Mouse (Mus musculus) forebrain, embryonic 10.5 days (tissue): ENCODE measurements around the gene Serinc2. TPM values are rescaled to one million over a fixed set of nuclear protein-coding genes. Genes with fewer than 3 reads are reported as not detected.

Experiments
- DNase-seq: peaks from one replicate; pipeline ENCODE4 v3.0.0-alpha.2; 2017; ENCODE audit warnings: low spot score; ENCODE audit errors: extremely low spot score
- H3K27ac ChIP-seq: fragments of 300-500 bp; sonication (generic); 2 replicates; pipeline ENCODE4 v1.5.1; 2016; ENCODE audit warnings: mild to moderate bottlenecking
- H3K27me3 ChIP-seq: fragments of 300-500 bp; sonication (generic); 2 replicates; pipeline ENCODE4 v1.6.1; 2016; ENCODE audit warnings: mild to moderate bottlenecking; ENCODE audit not compliant: poor library complexity, severe bottlenecking
- H3K36me3 ChIP-seq: fragments of 300-500 bp; sonication (generic); replicated peaks from 2 replicates; pipeline ENCODE4 v1.6.1; 2016; ENCODE audit warnings: mild to moderate bottlenecking, moderate library complexity
- H3K4me1 ChIP-seq: fragments of 300-500 bp; sonication (generic); 2 replicates; pipeline ENCODE4 v1.6.1; 2016
- H3K4me3 ChIP-seq: fragments of 300-500 bp; sonication (generic); 2 replicates; pipeline ENCODE4 v1.5.1; 2016; ENCODE audit warnings: mild to moderate bottlenecking, moderate library complexity
- H3K9me3 ChIP-seq: fragments of 300-500 bp; sonication (generic); 2 replicates; pipeline ENCODE4 v1.6.1; 2016; ENCODE audit warnings: mild to moderate bottlenecking, moderate library complexity
- WGBS: fragments of 180-500 bp; shearing (Covaris S2); methylation state at CpG from one replicate; pipeline ENCODE4 v1.1.7; 2016; 5-methylcytosine and 5-hydroxymethylcytosine counted together
- polyA plus RNA-seq: library from polyadenylated mRNA; unstranded; fragments of >200 nt; fragmentation: Nextera tagmentation; extraction: Ambion mirVana; gene quantifications from 2 replicates; pipeline ENCODE4 v1.2.1, GENCODE M21; 2016

The Serinc2 gene
- polyA plus RNA-seq, 1 experiment from 2014 or later: 63.2 TPM

- 47% methylated on average over 8 of the region's 8 CpGs for WGBS
These were observed 30.2 kb upstream of the Serinc2 start for GRCm38 (mm10) chr4:130309254-130309653.

GRCm38 (mm10) chr4:130308231-130309081 is 29.5 kb upstream of the Serinc2 start, which contains the start of the genes Fabp3 and Gm10570:
Gene Fabp3 (plus strand): TSS chr4:130308595.
Gene Gm10570 (minus strand): TSS chr4:130308674.
- Histone ChIP-seq H3K36me3 (peaks cover 2% of the 10 kb centered on the region; the same call in 1 of the 2 replicates), H3K27me3 (peaks cover 83% of the 10 kb centered on the region), H3K4me3 (peak within 1 kb of the TSS; percentile 64), H3K4me1 (peaks cover 24% of the 10 kb centered on the region), H3K27ac (peak within 1 kb of the TSS; percentile 70), H3K9me3 (no peaks in the 10 kb centered on the region)
- under 1% methylated on average over 52 of the region's 52 CpGs for WGBS
- peak; percentile 58 for DNase-seq

More at GRCm38 (mm10) chr4:130309254-130309653, 30.2 kb upstream of the Serinc2 start:
- no peak for DNase-seq
- H3K27me3 ChIP-seq: peaks cover 79% of the 10 kb centered on the region
- peak overlapping the region; percentile 64 for H3K4me3 ChIP-seq
- peaks cover 24% of the 10 kb centered on the region for H3K4me1 ChIP-seq
- H3K9me3 ChIP-seq: no peaks in the 10 kb centered on the region
- H3K36me3 ChIP-seq: peaks cover 6% of the 10 kb centered on the region; the same call in 1 of the 2 replicates
- H3K27ac ChIP-seq: no peak overlapping the region

DNA sequence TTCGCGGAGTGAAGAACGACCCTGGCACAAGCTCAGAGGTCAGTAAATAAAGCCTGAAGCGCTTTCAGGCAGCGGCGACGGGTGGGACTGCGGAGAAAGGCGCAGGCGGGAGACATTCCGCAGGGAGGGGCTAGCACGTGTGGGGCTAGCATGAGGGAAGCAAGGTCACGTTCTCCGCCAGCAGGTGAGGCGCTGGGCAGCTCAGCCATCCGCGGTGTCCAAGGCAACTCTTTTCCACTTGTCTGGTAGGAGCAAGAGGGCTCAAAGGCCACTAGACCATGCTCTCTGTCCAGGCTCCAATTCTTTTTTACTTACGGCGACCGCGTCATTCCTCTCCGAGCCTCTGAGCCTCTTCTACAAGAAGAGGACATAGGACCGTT is 28.8 kb upstream of the Serinc2 start:
- WGBS: under 1% methylated on average over 23 of the region's 23 CpGs
- Histone ChIP-seq H3K4me3 (peak overlapping the region; percentile 64), H3K27ac (peak overlapping the region; percentile 70), H3K36me3 (no peaks in the 10 kb centered on the region), H3K4me1 (peaks cover 24% of the 10 kb centered on the region), H3K9me3 (no peaks in the 10 kb centered on the region), H3K27me3 (peaks cover 86% of the 10 kb centered on the region)
- DNase-seq: peak; percentile 72

DNA sequence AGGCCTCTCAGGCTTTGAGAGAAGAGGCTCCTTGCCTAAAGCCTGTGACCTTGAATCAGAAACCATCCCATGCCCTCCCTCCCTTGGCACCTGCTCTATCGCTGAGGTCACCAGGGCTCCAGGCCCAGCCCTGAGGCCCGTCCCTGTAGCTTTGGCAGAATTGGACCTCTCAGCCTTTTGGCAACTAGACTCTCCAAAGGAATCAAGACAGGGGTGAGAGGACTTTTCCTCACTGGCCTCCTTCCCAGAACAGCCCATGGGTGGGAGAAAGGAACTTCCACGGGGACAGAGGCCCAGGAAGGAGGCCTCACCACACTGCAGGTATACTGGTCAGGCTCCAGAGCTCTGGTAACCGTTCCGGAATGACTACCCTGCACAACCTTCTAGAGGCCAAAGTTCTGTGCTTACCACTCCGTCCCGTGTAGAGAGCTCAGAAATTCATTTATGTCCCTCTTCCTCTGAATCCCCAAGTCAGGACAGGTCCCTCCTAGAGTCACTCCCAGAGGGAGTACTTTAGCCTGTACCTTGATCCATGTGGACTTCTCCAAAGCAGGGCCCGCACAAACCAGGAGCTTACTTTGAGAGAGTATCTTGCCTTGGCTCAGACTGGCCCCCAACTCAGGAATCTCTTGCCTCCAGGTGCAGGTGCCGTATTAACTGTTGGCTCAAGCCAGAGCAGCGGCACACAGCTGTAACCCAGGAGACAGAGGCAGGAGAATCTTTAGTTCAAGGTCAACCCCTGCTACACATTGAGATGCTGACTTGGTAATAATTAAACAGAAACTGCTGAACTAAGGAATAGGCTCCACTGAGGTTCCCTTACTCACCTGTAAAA is 28.0 kb upstream of the Serinc2 start:
- no peak overlapping the region for H3K27ac ChIP-seq
- H3K9me3 ChIP-seq: no peaks in the 10 kb centered on the region
- WGBS: 72% methylated on average over 10 of the region's 10 CpGs
- no peaks in the 10 kb centered on the region for H3K36me3 ChIP-seq
- DNase-seq: no peak
- H3K4me3 ChIP-seq: peak overlapping the region; percentile 64
- H3K4me1 ChIP-seq: peaks cover 29% of the 10 kb centered on the region
- H3K27me3 ChIP-seq: peaks cover 85% of the 10 kb centered on the region

DNA sequence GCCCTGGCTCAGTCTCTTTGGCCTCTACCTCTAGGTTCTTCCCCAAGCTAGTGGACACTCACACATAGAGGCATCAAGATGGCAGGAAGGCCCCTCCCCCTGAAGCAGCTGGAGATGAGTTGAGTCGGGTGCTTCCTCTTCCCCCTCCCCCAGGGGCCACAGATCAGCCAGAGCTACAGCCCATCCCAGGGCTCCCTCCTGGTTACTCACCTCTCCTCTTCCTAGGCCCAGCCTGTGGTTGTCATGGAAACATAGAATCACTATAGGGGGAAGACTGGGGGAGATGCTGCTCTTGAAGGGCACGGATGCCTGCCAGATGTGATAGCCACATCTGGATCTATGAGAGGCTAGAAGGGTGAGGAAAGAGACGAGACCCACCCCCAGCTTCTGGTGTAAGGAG is 25.7 kb upstream of the Serinc2 start:
- no peaks in the 10 kb centered on the region for H3K36me3 ChIP-seq
- peaks cover 76% of the 10 kb centered on the region for H3K27me3 ChIP-seq
- peaks cover 29% of the 10 kb centered on the region for H3K4me1 ChIP-seq
- no peak overlapping the region for H3K4me3 ChIP-seq
- no peak overlapping the region for H3K27ac ChIP-seq
- WGBS: 29% methylated on average over 3 of the region's 3 CpGs
- no peaks in the 10 kb centered on the region for H3K9me3 ChIP-seq
- DNase-seq: no peak

DNA sequence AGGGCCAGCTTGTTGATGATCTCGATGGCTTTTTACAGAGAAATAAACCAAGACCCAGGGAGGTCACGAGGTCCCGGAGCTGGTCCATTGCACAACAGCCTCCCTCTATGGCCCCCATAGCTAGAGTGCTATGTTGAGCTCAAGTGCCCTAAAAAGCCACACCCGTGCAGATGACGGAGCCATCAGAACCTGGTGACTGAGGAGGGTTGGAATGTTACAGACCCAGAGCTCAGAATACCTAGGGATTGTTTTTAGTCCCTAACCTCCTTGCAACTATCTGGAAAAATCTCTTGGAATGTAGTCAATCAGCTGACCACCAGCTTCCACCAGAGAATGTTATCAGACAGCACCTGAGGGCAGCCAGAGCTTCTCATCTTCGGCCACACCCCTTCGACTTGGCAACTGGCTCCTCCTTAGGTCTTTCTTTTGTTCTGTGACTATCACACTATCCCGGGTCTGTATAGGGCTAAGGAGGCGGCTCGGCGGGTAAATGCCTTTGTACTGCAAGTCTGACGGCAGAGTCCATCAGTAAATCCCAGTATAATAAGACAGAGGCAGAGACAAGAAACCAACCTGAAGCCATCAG is 23.4 kb upstream of the Serinc2 start:
- no peaks in the 10 kb centered on the region for H3K9me3 ChIP-seq
- peaks cover 58% of the 10 kb centered on the region for H3K27me3 ChIP-seq
- H3K27ac ChIP-seq: no peak overlapping the region
- no peak for DNase-seq
- 54% methylated on average over 12 of the region's 12 CpGs for WGBS
- H3K36me3 ChIP-seq: no peaks in the 10 kb centered on the region
- H3K4me3 ChIP-seq: no peak overlapping the region
- H3K4me1 ChIP-seq: peaks cover 12% of the 10 kb centered on the region

- Histone ChIP-seq H3K27ac (no peak overlapping the region), H3K9me3 (no peaks in the 10 kb centered on the region), H3K4me3 (no peak overlapping the region), H3K4me1 (peaks cover 16% of the 10 kb centered on the region), H3K27me3 (peaks cover 34% of the 10 kb centered on the region), H3K36me3 (no peaks in the 10 kb centered on the region)
- WGBS: 74% methylated on average over 8 of the region's 8 CpGs
- DNase-seq: no peak
These were observed 20.6 kb upstream of the Serinc2 start for GRCm38 (mm10) chr4:130299629-130300018.

- no peaks in the 10 kb centered on the region for H3K36me3 ChIP-seq
- WGBS: 80% methylated on average over 11 of the region's 11 CpGs
- DNase-seq: no peak
- no peaks in the 10 kb centered on the region for H3K9me3 ChIP-seq
- peaks cover 29% of the 10 kb centered on the region for H3K27me3 ChIP-seq
- peaks cover 16% of the 10 kb centered on the region for H3K4me1 ChIP-seq
- no peak overlapping the region; the same call in 1 of the 2 replicates for H3K27ac ChIP-seq
- no peak overlapping the region for H3K4me3 ChIP-seq
These were observed 20.0 kb upstream of the Serinc2 start for GRCm38 (mm10) chr4:130298877-130299628.

DNA sequence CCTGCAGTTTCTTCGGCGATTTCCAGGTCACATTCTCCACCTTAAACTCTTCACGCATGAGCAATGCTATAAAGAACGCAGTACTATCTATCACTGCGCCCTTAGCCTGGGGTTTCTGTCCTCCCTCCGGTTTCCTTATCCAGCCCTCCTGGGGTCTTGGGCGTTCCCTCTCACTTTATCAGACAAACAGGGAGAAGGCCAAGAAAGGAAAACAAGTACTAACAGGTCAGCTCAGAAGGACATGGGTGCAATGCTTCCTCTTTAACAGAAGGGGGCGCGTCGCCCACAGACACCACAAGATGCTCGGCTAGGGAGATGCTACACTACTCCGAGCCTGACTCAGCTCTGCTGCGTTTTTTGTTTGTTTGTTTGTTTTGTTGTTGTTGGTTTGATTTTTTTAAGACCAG is 18.1 kb upstream of the Serinc2 start:
- no peaks in the 10 kb centered on the region for H3K9me3 ChIP-seq
- H3K4me1 ChIP-seq: peaks cover 11% of the 10 kb centered on the region
- DNase-seq: peak; percentile 45
- H3K4me3 ChIP-seq: no peak overlapping the region
- H3K27me3 ChIP-seq: peaks cover 23% of the 10 kb centered on the region
- WGBS: 25% methylated on average over 13 of the region's 13 CpGs
- no peaks in the 10 kb centered on the region for H3K36me3 ChIP-seq
- H3K27ac ChIP-seq: no peak overlapping the region

GRCm38 (mm10) chr4:130296243-130296965 is 17.4 kb upstream of the Serinc2 start:
- DNase-seq: no peak
- peak overlapping the region; percentile 15; the same call in 1 of the 2 replicates for H3K27ac ChIP-seq
- peaks cover 11% of the 10 kb centered on the region for H3K4me1 ChIP-seq
- 85% methylated on average over 13 of the region's 13 CpGs for WGBS
- no peaks in the 10 kb centered on the region for H3K36me3 ChIP-seq
- H3K9me3 ChIP-seq: no peaks in the 10 kb centered on the region
- H3K4me3 ChIP-seq: no peak overlapping the region
- H3K27me3 ChIP-seq: peaks cover 17% of the 10 kb centered on the region; the same call in 1 of the 2 replicates

- 61% methylated on average over 23 of the region's 23 CpGs for WGBS
- Histone ChIP-seq H3K4me3 (no peak overlapping the region), H3K4me1 (peaks cover 11% of the 10 kb centered on the region), H3K36me3 (no peaks in the 10 kb centered on the region), H3K9me3 (no peaks in the 10 kb centered on the region), H3K27ac (peak overlapping the region; percentile 9; the same call in 1 of the 2 replicates), H3K27me3 (peaks cover 10% of the 10 kb centered on the region; the same call in 1 of the 2 replicates)
- DNase-seq: no peak
These were observed 16.2 kb upstream of the Serinc2 start for GRCm38 (mm10) chr4:130295047-130295745.
